Mouse (Mus musculus) testis, adult 2 months (tissue): ENCODE measurements around the gene Erfe.

Source experiments
- CTCF ChIP-seq: fragments of 200-500 bp; IDR thresholded peaks from 2 replicates; pipeline ENCODE4 v1.5.1; 2012; ENCODE audit warnings: low read depth, mild to moderate bottlenecking, inconsistent platforms, low read length, moderate library complexity; ENCODE audit not compliant: control insufficient read depth, insufficient read depth, insufficient replicate concordance
- POLR2A ChIP-seq: fragments of 200-500 bp; IDR thresholded peaks from 2 replicates; pipeline ENCODE4 v1.6.1; 2012; ENCODE audit warnings: low read depth, mild to moderate bottlenecking, inconsistent platforms, low read length, moderate library complexity; ENCODE audit not compliant: control insufficient read depth

GRCm38 (mm10) chr1:91417991-91418390 lies 51.8 kb downstream of the Erfe start:
- TF ChIP-seq CTCF (no peak), POLR2A (no peak)
